Mouse (Mus musculus) inflammation-experienced regulatory T-cells, adult 6 months (primary cell): ENCODE data around the gene Lama2. TPM values are rescaled to one million over a fixed set of nuclear protein-coding genes. Genes with fewer than 3 reads are reported as not detected.

Experiments used
- ATAC-seq: one replicate; pipeline ENCODE4 v1.8.0; 2017
- polyA plus RNA-seq, 3 experiments: library from polyadenylated mRNA; unstranded; fragments of 100-300 nt; shearing (Covaris generic); gene quantifications; one replicate each; pipeline ENCODE4 v1.2.1; 2017

Gene Lama2
- polyA plus RNA-seq, 3 experiments from 2014 or later = 0.11 TPM; not detected in 2

- no peak for ATAC-seq
These were observed 445.3 kb downstream of the Lama2 start for GRCm38 (mm10) chr10:27174271-27174670.

GRCm38 (mm10) chr10:27164738-27165137 is 454.8 kb downstream of the Lama2 start:
- ATAC-seq = no peak

GRCm38 (mm10) chr10:27162364-27162763 is 457.2 kb downstream of the Lama2 start:
- ATAC-seq = no peak

- no peak for ATAC-seq
These were observed 469.3 kb downstream of the Lama2 start for GRCm38 (mm10) chr10:27150220-27150619.

- no peak for ATAC-seq
These were observed 479.1 kb downstream of the Lama2 start for GRCm38 (mm10) chr10:27140422-27140821.

- ATAC-seq = no peak
These were observed 483.8 kb downstream of the Lama2 start for GRCm38 (mm10) chr10:27135768-27136167.

GRCm38 (mm10) chr10:27133135-27133534 is 486.4 kb downstream of the Lama2 start:
- no peak for ATAC-seq

- no peak for ATAC-seq
These were observed 492.1 kb downstream of the Lama2 start for GRCm38 (mm10) chr10:27127454-27127853.

GRCm38 (mm10) chr10:27123763-27124162 is 495.8 kb downstream of the Lama2 start:
- ATAC-seq = no peak

- no peak for ATAC-seq
These were observed 501.7 kb downstream of the Lama2 start for GRCm38 (mm10) chr10:27117815-27118214.

- ATAC-seq = no peak
These were observed 502.5 kb downstream of the Lama2 start for GRCm38 (mm10) chr10:27116938-27117647.

GRCm38 (mm10) chr10:27114131-27114530 is 505.4 kb downstream of the Lama2 start:
- no peak for ATAC-seq

- no peak for ATAC-seq
These were observed 515.7 kb downstream of the Lama2 start for GRCm38 (mm10) chr10:27103811-27104210.

- ATAC-seq = no peak
These were observed 517.7 kb downstream of the Lama2 start for GRCm38 (mm10) chr10:27101800-27102353.

GRCm38 (mm10) chr10:27077113-27077512 is 542.4 kb downstream of the Lama2 start:
- no peak for ATAC-seq

- no peak for ATAC-seq
These were observed 550.6 kb downstream of the Lama2 start for GRCm38 (mm10) chr10:27068794-27069435.

GRCm38 (mm10) chr10:27063671-27064070 is 555.9 kb downstream of the Lama2 start:
- ATAC-seq = no peak

GRCm38 (mm10) chr10:27054488-27054887 is 565.1 kb downstream of the Lama2 start:
- no peak for ATAC-seq

GRCm38 (mm10) chr10:27047196-27047595 is 572.4 kb downstream of the Lama2 start:
- no peak for ATAC-seq

GRCm38 (mm10) chr10:27041812-27042211 is 577.7 kb downstream of the Lama2 start:
- ATAC-seq = no peak

- ATAC-seq = no peak
These were observed 596.9 kb downstream of the Lama2 start for GRCm38 (mm10) chr10:27022707-27023106.

- ATAC-seq = no peak
These were observed 606.7 kb downstream of the Lama2 start for GRCm38 (mm10) chr10:27012804-27013365.

GRCm38 (mm10) chr10:27007364-27007763 is 612.2 kb downstream of the Lama2 start:
- ATAC-seq = no peak

GRCm38 (mm10) chr10:27005716-27006115 is 613.8 kb downstream of the Lama2 start:
- ATAC-seq = no peak
